Mouse (Mus musculus) kidney, embryonic 16.5 days (tissue): Measurements from ENCODE around the gene Tnfsf10. TPM values are rescaled to one million over a fixed set of nuclear protein-coding genes. Genes with fewer than 3 reads are reported as not detected.

Source experiments
- ATAC-seq: fragments of 200-750 bp; cut with Nextera tagmentation; 2 replicates; pipeline ENCODE4 v1.8.0; 2017; ENCODE audit warnings: moderate TSS enrichment; ENCODE audit not compliant: low FRiP score, low TSS enrichment
- H3K27ac ChIP-seq: fragments of 300-500 bp; sonication (generic); 2 replicates; pipeline ENCODE4 v1.5.1; 2014; ENCODE audit warnings: low read length
- H3K27me3 ChIP-seq: fragments of 300-500 bp; sonication (generic); 2 replicates; pipeline ENCODE4 v1.6.1; 2014; ENCODE audit warnings: low read length, control low read depth, mixed read lengths; ENCODE audit not compliant: insufficient read depth
- H3K36me3 ChIP-seq: fragments of 300-500 bp; sonication (generic); 2 replicates; pipeline ENCODE4 v1.6.1; 2014; ENCODE audit warnings: low read length, control low read depth, mixed read lengths; ENCODE audit not compliant: insufficient read depth
- H3K4me1 ChIP-seq: fragments of 300-500 bp; sonication (generic); 2 replicates; pipeline ENCODE4 v1.6.1; 2014; ENCODE audit warnings: low read length, control low read depth, mixed read lengths; ENCODE audit not compliant: insufficient read depth
- H3K4me2 ChIP-seq: fragments of 300-500 bp; sonication (generic); replicated peaks from 2 replicates; pipeline ENCODE4 v1.6.1; 2014; ENCODE audit warnings: low read depth, low read length
- H3K4me3 ChIP-seq: fragments of 300-500 bp; sonication (generic); 2 replicates; pipeline ENCODE4 v1.5.1; 2014; ENCODE audit warnings: mild to moderate bottlenecking, low read length
- H3K9ac ChIP-seq: fragments of 300-500 bp; sonication (generic); replicated peaks from 2 replicates; pipeline ENCODE4 v1.6.1; 2014; ENCODE audit warnings: low read length
- H3K9me3 ChIP-seq: fragments of 300-500 bp; sonication (generic); 2 replicates; pipeline ENCODE4 v1.6.1; 2016; ENCODE audit warnings: low read length, control low read depth
- WGBS: fragments of 180-500 bp; shearing (Covaris S2); extraction: QIAGEN DNeasy Blood & Tissue Kit; methylation state at CpG from one replicate; pipeline ENCODE4 v1.1.7; 2014; 5-methylcytosine and 5-hydroxymethylcytosine counted together
- polyA plus RNA-seq: library from polyadenylated mRNA; unstranded; fragments of >200 nt; fragmentation: Nextera tagmentation; extraction: Ambion mirVana; gene quantifications from 2 replicates; pipeline ENCODE4 v1.2.1, GENCODE M21; 2015

Tnfsf10 gene
- polyA plus RNA-seq, 1 experiment from 2014 or later, result 0.95 TPM

DNA sequence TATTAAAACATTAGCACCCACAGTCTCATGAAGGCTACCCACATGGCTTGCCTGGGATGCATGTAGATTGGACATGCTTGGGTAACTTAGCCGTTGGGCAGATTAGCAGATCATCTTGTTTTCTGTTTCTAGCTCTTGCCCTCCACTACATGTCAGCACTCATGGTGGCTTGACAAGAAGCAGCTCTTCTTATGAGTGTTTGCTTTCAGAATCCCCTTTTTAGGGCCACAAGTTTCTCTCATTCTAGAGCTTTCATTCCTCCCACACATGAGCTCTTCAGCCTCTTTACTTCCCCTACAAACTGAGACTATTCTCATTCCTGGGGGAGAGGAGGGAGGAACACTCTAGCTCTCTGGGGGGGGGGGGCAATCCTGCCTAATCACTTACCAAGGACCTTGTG is 73.1 kb downstream of the Tnfsf10 start:
- WGBS, result 58% methylated on average over 1 of the region's 1 CpGs
- H3K9ac ChIP-seq, result no peak overlapping the region
- no peaks in the 10 kb centered on the region for H3K4me1 ChIP-seq
- ATAC-seq, result no peak
- H3K36me3 ChIP-seq, result no peaks in the 10 kb centered on the region
- H3K27ac ChIP-seq, result no peak overlapping the region
- no peak overlapping the region for H3K4me2 ChIP-seq
- no peak overlapping the region for H3K4me3 ChIP-seq
- no peaks in the 10 kb centered on the region for H3K9me3 ChIP-seq
- H3K27me3 ChIP-seq, result no peaks in the 10 kb centered on the region

Other genes starting within 250 kb of the Tnfsf10 start
- 58.9 and 63.9 TPM in 2 replicates for gene Ect2, start 163.2 kb upstream of the Tnfsf10 start, polyA plus RNA-seq
- gene Nceh1, start 134.1 kb upstream of the Tnfsf10 start, polyA plus RNA-seq, result 25.3 and 26.6 TPM in 2 replicates
- not detected in 2 replicates for gene Ghsr, start 54.3 kb downstream of the Tnfsf10 start, polyA plus RNA-seq